Mouse (Mus musculus) layer of hippocampus, postnatal 25 days (tissue): ENCODE measurements around the gene Gm10375. TPM values are rescaled to one million over a fixed set of nuclear protein-coding genes. Genes with fewer than 3 reads are reported as not detected.
"Not testable (repeated sequence)": the region's sequence is repeated elsewhere in the genome, so short reads cannot be mapped to it uniquely, and the experiment has no call there.

Source experiments
- DNase-seq, 2 experiments: peaks; one replicate each; pipeline ENCODE4 v3.0.0; 2022; ENCODE audit warnings: mixed read lengths in 2 of 2, low spot score in 1 of 2; ENCODE audit errors: extremely low spot score in 1 of 2
- total RNA-seq, 2 experiments: library from RNA; stranded (reverse); gene quantifications; 2 replicates each; pipeline ENCODE4 v1.2.3; 2021

Gm10375 gene
- not detected for total RNA-seq

DNA sequence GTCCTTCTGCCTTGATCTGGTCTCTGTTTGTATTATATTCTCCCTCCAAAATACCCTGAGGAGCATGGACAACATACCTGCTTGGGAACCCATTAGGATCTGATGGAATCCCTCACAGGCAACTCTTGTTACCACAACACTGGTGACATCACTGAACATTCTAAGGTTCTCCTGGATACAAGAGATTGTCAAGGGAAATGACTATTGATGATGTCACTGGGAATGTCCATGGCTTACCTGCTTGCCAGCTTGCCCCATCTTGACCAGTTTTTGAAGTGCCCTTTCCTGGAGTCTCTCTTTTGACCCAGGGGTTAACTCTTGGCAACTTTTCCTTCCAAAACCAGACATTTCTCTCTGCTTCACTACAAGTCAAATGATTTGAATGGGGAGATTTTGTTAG lies at the start of gene Gm10375:
Gene Gm10375, minus strand, starts transcription at position 101 of the 400 bp plus-strand sequence.
- not testable (repeated sequence) for DNase-seq

DNA sequence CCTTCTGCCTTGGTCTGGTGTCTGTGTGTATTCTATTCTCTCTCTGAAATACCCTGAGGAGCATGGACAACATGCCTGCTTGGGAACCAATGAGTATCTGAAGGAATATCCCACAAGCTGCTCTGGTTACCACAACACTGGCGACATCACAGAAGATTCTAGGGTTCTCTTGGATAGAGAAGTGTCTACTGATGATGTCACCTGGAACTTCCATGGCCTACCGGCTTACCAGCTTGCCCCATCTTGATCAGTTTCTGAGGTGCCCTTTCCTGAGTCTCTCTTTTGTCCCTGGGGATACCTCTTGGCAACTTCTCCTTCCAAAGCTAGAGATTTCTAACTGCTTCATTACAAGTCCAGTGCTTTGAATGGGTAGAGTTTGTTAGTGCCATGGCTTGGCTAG lies 28.8 kb downstream of the Gm10375 start, which contains the start of gene Gm17654:
Gene Gm17654, minus strand, starts transcription at position 101 of the 400 bp plus-strand sequence.
- not testable (repeated sequence) for DNase-seq

DNA sequence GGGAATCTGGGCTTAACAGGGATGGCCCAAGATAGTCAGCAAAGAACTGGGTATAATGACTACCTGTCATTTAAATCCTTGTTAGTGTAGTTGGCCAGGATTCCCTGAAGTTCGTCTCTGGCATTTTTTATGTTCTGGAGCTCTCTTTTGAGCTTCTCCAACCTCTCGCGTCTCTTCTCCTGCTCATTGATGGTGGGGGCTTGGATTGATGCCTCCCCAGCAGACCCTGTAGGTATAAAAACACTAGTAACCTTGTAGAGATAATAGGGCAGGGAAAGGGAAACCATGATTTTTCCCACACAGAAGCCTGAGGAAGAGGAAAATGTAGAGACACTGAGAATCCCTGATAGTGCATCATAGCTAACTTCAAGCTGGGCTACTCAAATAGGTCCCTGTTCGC lies 29.8 kb downstream of the Gm10375 start:
- DNase-seq, result not testable (repeated sequence)

Other genes starting within 250 kb of the Gm10375 start
- gene Gm8138, start 191.7 kb downstream of the Gm10375 start, total RNA-seq, result not detected
- not detected for gene Gm5799, start 64.4 kb downstream of the Gm10375 start, total RNA-seq
- gene Gm17654, start 28.9 kb downstream of the Gm10375 start, total RNA-seq, result not detected
- gene Gm8165, start 69.2 kb upstream of the Gm10375 start, total RNA-seq, result not detected
- 1 to 10 TPM; 2.0 to 2.3 TPM for gene Gm7324, start 89.8 kb upstream of the Gm10375 start, total RNA-seq
- gene Gm16506, start 119.5 kb upstream of the Gm10375 start, total RNA-seq, result not detected
- not detected for gene Gm6526, start 139.9 kb upstream of the Gm10375 start, total RNA-seq
- not detected for gene Gm8180, start 176.7 kb upstream of the Gm10375 start, total RNA-seq